Comparison of ENCODE assay signal across 9 mouse cellular contexts in the genomic region with DNA sequence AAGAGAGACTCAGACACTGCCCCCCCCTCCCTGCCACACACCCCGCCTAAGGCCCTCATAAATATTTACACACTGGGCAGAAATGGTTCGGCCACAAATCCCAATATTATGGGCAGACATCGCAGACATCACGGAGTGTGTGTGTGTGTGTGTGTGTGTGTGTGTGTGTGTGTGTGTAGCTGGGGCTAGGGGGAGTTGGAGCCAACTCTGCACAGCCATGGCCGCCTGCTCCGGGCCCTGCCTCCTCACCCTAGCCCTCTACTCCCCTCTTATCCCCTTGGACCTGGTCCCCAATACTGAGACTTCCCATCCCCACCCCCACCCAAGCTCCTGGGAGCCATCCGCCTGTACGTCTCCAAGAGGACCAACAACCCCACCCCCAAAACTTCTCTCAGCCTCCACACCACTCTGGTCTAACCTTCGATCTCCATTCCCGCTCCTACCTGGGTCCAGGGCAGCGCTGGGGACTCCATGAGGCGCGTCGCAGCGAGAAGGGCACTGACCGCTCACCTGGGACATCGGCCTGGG. TPM values are rescaled to one million over a fixed set of nuclear protein-coding genes. Genes with fewer than 3 reads are reported as not detected.
DNase-seq lines count a peak whose midpoint lies in the region; ATAC-seq and TF ChIP-seq lines count a peak whose summit lies in the region.
"Had no signal": no experiment of that assay in that cellular context is flagged by ENCODE, and none has a peak within 500 bp of the region (broad histone marks: within the 10 kb centered on the region; RNA-seq: fewer than 3 reads in every experiment).

No protein-coding gene starts in this region.

- peak overlapping the region; percentile 98 for H3K4me2 ChIP-seq in forebrain, postnatal 0 days (ENCODE audit: low read depth)
- peak overlapping the region; percentile 68 for H3K4me2 ChIP-seq in liver, embryonic 15.5 days

- DNase-seq in 416B (ENCODE audit: low read depth), result peak; percentile 48
- DNase-seq in forebrain, postnatal 0 days, result no peak
- no peak for DNase-seq in cerebellum, adult 2 months
- DNase-seq in adrenal gland, postnatal 10 days, result no peak

- no peak for TF ChIP-seq CTCF in forebrain, postnatal 0 days (IDR thresholded peaks at IDR 0.05; ENCODE audit: low read depth)
- no peak for TF ChIP-seq CTCF in cerebellum, adult 2 months (IDR thresholded peaks at IDR 0.05; ENCODE audit: borderline replicate concordance, insufficient read depth, low read depth, low read length)

- H3K27me3 ChIP-seq in erythroblast, embryonic 14.5 days (ENCODE audit: control insufficient read depth), result peaks cover 53% of the 10 kb centered on the region
- H3K27me3 ChIP-seq in forebrain, postnatal 0 days (ENCODE audit: insufficient read depth, low read length), result peaks cover 33% of the 10 kb centered on the region
- peaks cover 61% of the 10 kb centered on the region for H3K27me3 ChIP-seq in liver, embryonic 15.5 days
- peaks cover 4% of the 10 kb centered on the region; the same call in 1 of the 2 replicates for H3K27me3 ChIP-seq in cerebellum, adult 2 months (ENCODE audit: control insufficient read depth, insufficient read depth, low read length)

- no peaks in the 10 kb centered on the region for H3K36me3 ChIP-seq in erythroblast, embryonic 14.5 days (ENCODE audit: control insufficient read depth)
- no peaks in the 10 kb centered on the region for H3K36me3 ChIP-seq in forebrain, postnatal 0 days (ENCODE audit: insufficient read depth)
- H3K36me3 ChIP-seq in liver, embryonic 15.5 days (replicated peaks), result no peaks in the 10 kb centered on the region

- no peak overlapping the region for H3K27ac ChIP-seq in forebrain, postnatal 0 days (ENCODE audit: low read depth, low read length)
- no peak overlapping the region for H3K27ac ChIP-seq in liver, embryonic 15.5 days (replicated peaks)
- no peak overlapping the region for H3K27ac ChIP-seq in cerebellum, adult 2 months (ENCODE audit: insufficient read depth, low read length)

- WGBS in forebrain, postnatal 0 days, result 6% methylated on average over 17 of the region's 17 CpGs
- 4% methylated on average over 17 of the region's 17 CpGs for WGBS in liver, embryonic 15.5 days (ENCODE audit: insufficient replicate concordance)
- 11% methylated on average over 17 of the region's 17 CpGs for WGBS in cerebellum, adult 2 months

- no peak for ATAC-seq in erythroblast, adult 5-6 weeks (replicated peaks; ENCODE audit: low FRiP score, poor library complexity, severe bottlenecking)
- ATAC-seq in forebrain, postnatal 0 days, result peak; percentile 51
- no peak for ATAC-seq in liver, embryonic 15.5 days (ENCODE audit: insufficient read depth)
- ATAC-seq in CD4-positive, CD25-positive, alpha-beta regulatory T cell, adult 4 months, result no peak

- no peaks in the 10 kb centered on the region for H3K4me1 ChIP-seq in erythroblast, embryonic 14.5 days (ENCODE audit: control insufficient read depth)
- no peaks in the 10 kb centered on the region for H3K4me1 ChIP-seq in forebrain, postnatal 0 days (ENCODE audit: insufficient read depth)
- peaks cover 8% of the 10 kb centered on the region for H3K4me1 ChIP-seq in liver, embryonic 15.5 days (replicated peaks)
- H3K4me1 ChIP-seq in cerebellum, adult 2 months (ENCODE audit: control insufficient read depth, insufficient read depth, low read length), result no peaks in the 10 kb centered on the region; the same call in 1 of the 2 replicates

- H3K4me3 ChIP-seq in erythroblast, embryonic 14.5 days (replicated peaks), result peak overlapping the region; percentile 42
- peak overlapping the region; percentile 48 for H3K4me3 ChIP-seq in forebrain, postnatal 0 days (ENCODE audit: low read depth, low read length)
- H3K4me3 ChIP-seq in liver, embryonic 15.5 days (replicated peaks), result peak overlapping the region; percentile 53
- H3K4me3 ChIP-seq in cerebellum, adult 2 months (replicated peaks; ENCODE audit: insufficient read depth, low read depth, low read length), result no peak overlapping the region
- H3K4me3 ChIP-seq: myocyte had no signal

- no peaks in the 10 kb centered on the region for H3K9me3 ChIP-seq in erythroblast, embryonic 14.5 days (ENCODE audit: control insufficient read depth, low read length)
- H3K9me3 ChIP-seq in forebrain, postnatal 0 days (ENCODE audit: low read length), result no peaks in the 10 kb centered on the region
- no peaks in the 10 kb centered on the region for H3K9me3 ChIP-seq in liver, embryonic 15.5 days (replicated peaks)

- TF ChIP-seq POLR2A in cerebellum, adult 2 months (IDR thresholded peaks at IDR 0.05; ENCODE audit: borderline replicate concordance, insufficient read depth, low read length), result no peak

- H3K9ac ChIP-seq in forebrain, postnatal 0 days, result peak overlapping the region; percentile 42
- H3K9ac ChIP-seq in liver, embryonic 15.5 days, result 0 out of 2 replicates have a peak overlapping the region, but pooled peaks have one; percentile 18

RNA-seq across cellular contexts. Expression of a gene that starts 1.9 kb away (rescaled TPM):
- 0.03 and 0.08 TPM in 2 replicates for polyA plus RNA-seq in erythroblast, embryonic 14.5 days (2012)
- not detected in 2 replicates for total RNA-seq in erythroblast, adult 5-6 weeks (2015; ENCODE audit: low replicate concordance)
- not detected in 2 replicates for total RNA-seq in erythroblast, adult 5-6 weeks (2017; ENCODE audit: low replicate concordance)
- 9.5 and 17.5 TPM in 2 replicates for total RNA-seq in forebrain, postnatal 0 days (2014; rRNA removed)
- 0.99 and 1.3 TPM in 2 replicates for polyA plus RNA-seq in forebrain, postnatal 0 days (2015; fragmentation: Nextera tagmentation; extraction: Ambion mirVana)
- polyA plus RNA-seq in liver, embryonic 15.5 days (2015; fragmentation: Nextera tagmentation; extraction: Ambion mirVana), result 0.76 and 1.2 TPM in 2 replicates
- 24.1 and 32.5 TPM in 2 replicates for polyA plus RNA-seq in cerebellum, adult 2 months (2012; rRNA removed)
- 1 to 10 TPM; 4.2 to 5.3 TPM for total RNA-seq in adrenal gland, postnatal 10 days (2021)
- polyA plus RNA-seq in CD4-positive, CD25-positive, alpha-beta regulatory T cell, adult 4 months (2017; shearing (Covaris generic)), result not detected

Comparison
In these comparisons a context has a peak if more than half of its experiments do, and no peak if none do; other contexts are left out.
1. RNA of a gene that starts 1.9 kb away (polyA plus RNA-seq): 24.1 to 32.5 TPM in cerebellum, adult 2 months; 0.99 to 1.3 TPM in forebrain, postnatal 0 days, 0.76 to 1.2 TPM in liver, embryonic 15.5 days, 0.03 to 0.08 TPM in erythroblast, embryonic 14.5 days and not detected in CD4-positive, CD25-positive, alpha-beta regulatory T cell, adult 4 months; every median in the first group is over 10 times any median in the second.